Mouse (Mus musculus): ENCODE data around the gene 2510009E07Rik. TPM values are rescaled to one million over a fixed set of nuclear protein-coding genes. Genes with fewer than 3 reads are reported as not detected.

The 2510009E07Rik gene
- polyA plus RNA-seq, 2 experiments, result 1.6 to 1.9 TPM

DNA sequence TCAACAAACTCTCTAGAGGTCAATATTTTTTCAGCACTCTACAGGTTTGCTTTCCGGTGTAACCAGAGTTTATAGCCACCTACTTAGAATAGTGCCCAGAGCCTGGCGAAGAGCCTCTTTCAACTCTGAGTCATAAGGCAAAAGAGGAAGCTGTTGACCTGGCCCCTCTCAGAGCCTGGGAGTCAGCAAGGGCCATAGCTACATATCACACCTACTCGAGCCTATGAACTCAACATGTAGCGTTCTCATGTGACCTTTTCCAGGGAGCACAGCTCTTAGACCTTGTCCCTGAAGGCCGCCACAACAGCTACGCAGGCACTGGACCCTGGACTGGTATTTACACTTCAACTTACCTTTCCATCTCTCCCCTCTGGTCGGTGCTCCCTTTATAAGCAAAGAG lies 25.3 kb upstream of the 2510009E07Rik start:
- ATAC-seq (ENCODE audit: insufficient read depth) (no peak), DNase-seq (ENCODE audit: low read depth in 3 of 3, low spot score in 3 of 3) (no peak)
- Histone ChIP-seq H3K9me3 (ENCODE audit: control insufficient read depth, low read length) (no peaks in the 10 kb centered on the region), H3K9ac (replicated peaks) (no peak overlapping the region), H3K27ac (no peak overlapping the region), H3K4me2 (ENCODE audit: low read depth) (no peak overlapping the region), H3K4me3 (ENCODE audit: insufficient read depth in 1 of 2, low read depth in 2 of 2, low read length in 2 of 2) (no peak overlapping the region), H3K4me1 (replicated peaks; ENCODE audit: control insufficient read depth in 2 of 2, insufficient read depth in 2 of 2, low read length in 1 of 2) (no peaks in the 10 kb centered on the region), H3K36me3 (replicated peaks; ENCODE audit: control insufficient read depth, insufficient read depth, low read depth) (no peaks in the 10 kb centered on the region), H3K27me3 (ENCODE audit: control insufficient read depth, insufficient read depth, low read length) (no peaks in the 10 kb centered on the region)
- TF ChIP-seq CTCF (IDR thresholded peaks at IDR 0.05; ENCODE audit: low read depth) (no peak), EP300 (IDR thresholded peaks at IDR 0.05; ENCODE audit: low read depth) (no peak)
- 49% methylated on average over 7 of the region's 7 CpGs for WGBS (ENCODE audit: insufficient replicate concordance)

DNA sequence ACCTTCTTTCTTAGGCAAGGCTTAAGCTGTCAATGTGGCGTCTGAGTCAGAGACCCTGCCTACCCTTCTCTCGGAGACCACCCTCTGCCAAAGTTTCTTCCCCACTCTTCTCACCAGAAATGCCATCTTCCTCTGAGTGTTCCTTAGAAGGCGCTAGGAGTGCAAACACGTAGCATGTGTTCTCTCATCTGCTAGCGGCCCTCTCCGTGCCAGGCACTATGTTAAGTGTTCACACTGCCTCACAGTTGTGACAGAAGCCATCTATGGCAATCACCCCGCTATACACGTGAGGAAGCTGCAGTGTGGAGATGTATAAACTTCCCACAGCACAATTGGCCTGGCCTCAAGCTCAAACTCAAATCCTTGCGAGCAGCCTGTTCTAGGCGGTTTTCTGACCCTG lies 20.1 kb upstream of the 2510009E07Rik start:
- no peaks in the 10 kb centered on the region for H3K36me3 ChIP-seq (replicated peaks; ENCODE audit: control insufficient read depth, insufficient read depth, low read depth)
- DNase-seq (ENCODE audit: low read depth in 3 of 3, low spot score in 3 of 3) (no peak), ATAC-seq (ENCODE audit: insufficient read depth) (no peak)
- no peak for TF ChIP-seq EP300 (IDR thresholded peaks at IDR 0.05; ENCODE audit: low read depth)
- no peak for TF ChIP-seq CTCF (IDR thresholded peaks at IDR 0.05; ENCODE audit: low read depth)
- H3K27me3 ChIP-seq (ENCODE audit: control insufficient read depth, insufficient read depth, low read length), result no peaks in the 10 kb centered on the region
- H3K4me2 ChIP-seq (ENCODE audit: low read depth), result no peak overlapping the region
- no peak overlapping the region for H3K9ac ChIP-seq (replicated peaks)
- no peak overlapping the region for H3K4me3 ChIP-seq (ENCODE audit: insufficient read depth in 1 of 2, low read depth in 2 of 2, low read length in 2 of 2)
- H3K27ac ChIP-seq, result no peak overlapping the region
- WGBS (ENCODE audit: insufficient replicate concordance), result 66% methylated on average over 10 of the region's 10 CpGs
- H3K9me3 ChIP-seq (ENCODE audit: control insufficient read depth, low read length), result no peaks in the 10 kb centered on the region
- H3K4me1 ChIP-seq (replicated peaks; ENCODE audit: control insufficient read depth in 2 of 2, insufficient read depth in 2 of 2, low read length in 1 of 2), result no peaks in the 10 kb centered on the region

GRCm38 (mm10) chr16:21710321-21710720 lies 15.9 kb upstream of the 2510009E07Rik start:
- H3K4me3 ChIP-seq (ENCODE audit: insufficient read depth in 1 of 2, low read depth in 2 of 2, low read length in 2 of 2), result no peak overlapping the region

GRCm38 (mm10) chr16:21704691-21705090 lies 10.2 kb upstream of the 2510009E07Rik start:
- ATAC-seq (ENCODE audit: insufficient read depth) (no peak), DNase-seq (ENCODE audit: low read depth in 3 of 3, low spot score in 3 of 3) (no peak)
- no peaks in the 10 kb centered on the region; the same call in 1 of the 2 replicates for H3K27me3 ChIP-seq (ENCODE audit: control insufficient read depth, insufficient read depth, low read length)
- H3K9ac ChIP-seq (replicated peaks), result no peak overlapping the region
- no peak overlapping the region for H3K4me3 ChIP-seq (ENCODE audit: insufficient read depth in 1 of 2, low read depth in 2 of 2, low read length in 2 of 2)
- no peaks in the 10 kb centered on the region for H3K4me1 ChIP-seq (replicated peaks; ENCODE audit: control insufficient read depth in 2 of 2, insufficient read depth in 2 of 2, low read length in 1 of 2)
- 39% methylated on average over 5 of the region's 5 CpGs for WGBS (ENCODE audit: insufficient replicate concordance)
- TF ChIP-seq CTCF (IDR thresholded peaks at IDR 0.05; ENCODE audit: low read depth) (no peak), EP300 (IDR thresholded peaks at IDR 0.05; ENCODE audit: low read depth) (no peak)
- H3K36me3 ChIP-seq (replicated peaks; ENCODE audit: control insufficient read depth, insufficient read depth, low read depth), result no peaks in the 10 kb centered on the region
- no peak overlapping the region for H3K27ac ChIP-seq
- no peaks in the 10 kb centered on the region for H3K9me3 ChIP-seq (ENCODE audit: control insufficient read depth, low read length)
- no peak overlapping the region for H3K4me2 ChIP-seq (ENCODE audit: low read depth)

More at GRCm38 (mm10) chr16:21710321-21710720, 15.9 kb upstream of the 2510009E07Rik start:
- Histone ChIP-seq H3K36me3 (replicated peaks; ENCODE audit: control insufficient read depth, insufficient read depth, low read depth) (no peaks in the 10 kb centered on the region), H3K9me3 (ENCODE audit: control insufficient read depth, low read length) (no peaks in the 10 kb centered on the region), H3K27ac (no peak overlapping the region), H3K9ac (replicated peaks) (no peak overlapping the region), H3K4me2 (ENCODE audit: low read depth) (no peak overlapping the region), H3K27me3 (ENCODE audit: control insufficient read depth, insufficient read depth, low read length) (no peaks in the 10 kb centered on the region; the same call in 1 of the 2 replicates), H3K4me1 (replicated peaks; ENCODE audit: control insufficient read depth in 2 of 2, insufficient read depth in 2 of 2, low read length in 1 of 2) (no peaks in the 10 kb centered on the region)
- TF ChIP-seq EP300 (IDR thresholded peaks at IDR 0.05; ENCODE audit: low read depth) (no peak), CTCF (IDR thresholded peaks at IDR 0.05; ENCODE audit: low read depth) (no peak)
- WGBS (ENCODE audit: insufficient replicate concordance), result 37% methylated on average over 2 of the region's 2 CpGs
- no peak for DNase-seq (ENCODE audit: low read depth in 3 of 3, low spot score in 3 of 3)
- no peak for ATAC-seq (ENCODE audit: insufficient read depth)

- WGBS (ENCODE audit: insufficient replicate concordance), result 28% methylated on average over 3 of the region's 3 CpGs
- no peak overlapping the region for H3K4me2 ChIP-seq (ENCODE audit: low read depth)
Observed at GRCm38 (mm10) chr16:21702314-21702690, 7.8 kb upstream of the 2510009E07Rik start.

More at GRCm38 (mm10) chr16:21702314-21702690, 7.8 kb upstream of the 2510009E07Rik start:
- H3K4me1 ChIP-seq (replicated peaks; ENCODE audit: control insufficient read depth in 2 of 2, insufficient read depth in 2 of 2, low read length in 1 of 2), result no peaks in the 10 kb centered on the region
- H3K9ac ChIP-seq (replicated peaks), result no peak overlapping the region
- ATAC-seq (ENCODE audit: insufficient read depth) (no peak), DNase-seq (ENCODE audit: low read depth in 3 of 3, low spot score in 3 of 3) (no peak)
- no peak overlapping the region for H3K4me3 ChIP-seq (ENCODE audit: insufficient read depth in 1 of 2, low read depth in 2 of 2, low read length in 2 of 2)
- H3K27me3 ChIP-seq (ENCODE audit: control insufficient read depth, insufficient read depth, low read length), result no peaks in the 10 kb centered on the region; the same call in 1 of the 2 replicates
- TF ChIP-seq EP300 (IDR thresholded peaks at IDR 0.05; ENCODE audit: low read depth), result no peak
- TF ChIP-seq CTCF (IDR thresholded peaks at IDR 0.05; ENCODE audit: low read depth), result no peak
- no peaks in the 10 kb centered on the region for H3K36me3 ChIP-seq (replicated peaks; ENCODE audit: control insufficient read depth, insufficient read depth, low read depth)
- H3K9me3 ChIP-seq (ENCODE audit: control insufficient read depth, low read length), result no peaks in the 10 kb centered on the region
- H3K27ac ChIP-seq, result no peak overlapping the region

All from liver, embryonic 14.5 days (tissue).